Mouse (Mus musculus) ES-Bruce4 (cell line): ENCODE measurements at regions not wholly inside any gene's neighbourhood (a gene's known extent, or its start where the extent isn't known, plus 50 kb on each side); places are given as distances from the start of the nearest gene placed in this dataset.

Source experiments
- EP300 ChIP-seq: IDR thresholded peaks from 2 replicates; pipeline ENCODE4 v1.6.1; 2011; ENCODE audit warnings: low read depth, low read length; ENCODE audit not compliant: insufficient read depth
- POLR2A ChIP-seq: IDR thresholded peaks from one replicate; pipeline ENCODE4 v1.8.1; 2011; ENCODE audit warnings: low read length; ENCODE audit not compliant: insufficient read depth

- no peak for TF ChIP-seq EP300
- no peak for TF ChIP-seq POLR2A
These were observed 70.6 kb upstream of the Stx18 start for GRCm38 (mm10) chr5:37967914-37968375.
